Mouse (Mus musculus) CH12.LX (cell line): ENCODE data around the gene Gm4969.

Experiments
- CTCF ChIP-seq, 2 experiments: IDR thresholded peaks in 1 of 2; conservative IDR thresholded peaks in 1 of 2; 2 replicates each; pipeline ENCODE4 v1.5.1; 2011 to 2012; ENCODE audit warnings: low read depth in 2 of 2, low read length in 2 of 2, improper control_type of control experiment in 1 of 2, inconsistent platforms in 1 of 2, mild to moderate bottlenecking in 1 of 2, moderate library complexity in 1 of 2
- MAX ChIP-seq: IDR thresholded peaks from 2 replicates; pipeline ENCODE4 v1.6.1; 2011; ENCODE audit warnings: low read length, improper control_type of control experiment
- MXI1 ChIP-seq: IDR thresholded peaks from 2 replicates; pipeline ENCODE4 v1.6.1; 2011; ENCODE audit warnings: mild to moderate bottlenecking, low read depth, low read length, improper control_type of control experiment
- POLR2A ChIP-seq: IDR thresholded peaks from 2 replicates; pipeline ENCODE4 v1.6.1; 2011; ENCODE audit warnings: low read depth, mild to moderate bottlenecking, improper control_type of control experiment, low read length
- RAD21 ChIP-seq: IDR thresholded peaks from 2 replicates; pipeline ENCODE4 v1.6.1; 2011; ENCODE audit warnings: low read depth, mild to moderate bottlenecking, low read length, improper control_type of control experiment, moderate library complexity
- UBTF ChIP-seq: IDR thresholded peaks from 2 replicates; pipeline ENCODE4 v1.6.1; 2012; ENCODE audit warnings: low read depth, mild to moderate bottlenecking, inconsistent platforms, low read length, improper control_type of control experiment, moderate library complexity
- USF1 ChIP-seq: IDR thresholded peaks from 2 replicates; pipeline ENCODE4 v1.6.1; 2014; ENCODE audit warnings: low read depth, mild to moderate bottlenecking, inconsistent platforms, low read length, improper control_type of control experiment

DNA sequence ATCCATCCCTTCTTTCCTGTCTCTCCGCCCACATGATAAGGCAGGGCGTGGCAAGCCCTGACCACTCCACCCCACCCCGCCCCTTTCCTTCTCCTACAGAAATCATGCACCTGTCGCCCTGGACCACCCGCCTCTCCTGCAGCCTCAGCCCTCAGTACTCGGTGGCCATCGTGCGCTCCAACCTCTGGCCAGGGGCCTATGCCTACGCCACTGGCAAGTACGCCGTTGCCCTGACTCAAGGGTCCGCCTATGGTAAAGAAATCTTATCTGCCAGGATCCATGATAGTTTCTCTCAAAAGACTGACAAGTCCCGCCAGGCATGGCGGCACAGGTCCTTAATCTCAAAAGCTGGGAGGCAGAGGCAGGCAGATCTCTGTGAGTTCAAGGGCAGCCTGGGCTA lies 50.2 kb downstream of the Gm4969 start:
- TF ChIP-seq UBTF: no peak
- no peak for TF ChIP-seq USF1
- TF ChIP-seq MXI1: no peak
- no peak for TF ChIP-seq RAD21
- TF ChIP-seq MAX: no peak
- TF ChIP-seq CTCF (conservative IDR thresholded peaks at IDR 0.05 in 1 of 2, IDR thresholded peaks at IDR 0.05 in 1 of 2; ENCODE audit: low read depth in 2 of 2, low read length in 2 of 2): no peak
- no peak for TF ChIP-seq POLR2A
